Mouse (Mus musculus) spleen, postnatal 36 days (tissue): Measurements from ENCODE around the gene Klhl8.

Experiments
- DNase-seq, 2 experiments: peaks; one replicate each; pipeline ENCODE4 v3.0.0; 2022; ENCODE audit warnings: low spot score in 2 of 2, mixed read lengths in 1 of 2

Klhl8 gene

DNA sequence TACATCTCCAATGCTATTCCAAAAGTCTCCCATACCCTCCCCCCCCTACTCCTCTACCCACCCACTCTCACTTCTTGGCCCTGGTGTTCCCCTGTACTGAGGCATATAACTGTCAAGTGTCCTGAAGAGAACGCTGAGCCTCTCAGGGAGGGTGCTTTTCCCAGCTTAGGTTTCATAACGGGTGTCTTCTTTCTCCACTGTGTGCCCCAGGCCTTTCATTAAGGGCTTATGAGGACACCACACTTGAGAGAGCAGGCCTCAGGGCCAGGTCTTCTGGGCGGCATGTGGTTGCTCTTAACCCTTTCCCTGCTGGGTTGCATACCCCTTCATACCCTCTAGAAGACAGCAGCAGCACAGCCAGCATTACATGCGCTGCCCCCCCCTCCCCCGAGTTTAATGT, 64.5 kb downstream of the Klhl8 start:
- DNase-seq, result no peak

DNA sequence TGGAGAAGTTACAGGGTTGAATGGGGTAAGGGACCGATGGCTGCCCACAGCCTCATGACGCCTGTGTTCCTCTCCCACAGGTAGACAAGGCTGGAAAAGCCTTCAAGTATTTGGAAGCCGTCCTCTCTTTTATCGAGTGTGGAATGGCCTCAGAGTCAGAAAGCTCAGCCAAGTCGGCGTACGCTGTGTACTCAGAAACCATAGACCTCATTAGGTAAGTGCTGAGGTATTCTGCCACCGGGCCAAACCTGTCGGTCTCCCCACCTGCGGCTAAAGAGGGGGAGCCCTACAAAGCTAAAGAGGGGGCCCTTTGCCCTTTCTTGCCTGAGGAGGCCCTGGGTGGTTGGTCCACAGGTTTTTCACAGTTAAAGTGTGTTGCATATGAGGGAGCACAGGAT, 64.9 kb downstream of the Klhl8 start:
- DNase-seq, result no peak

GRCm38 (mm10) chr5:103845418-103846153, 65.5 kb downstream of the Klhl8 start:
- DNase-seq, result no peak

- peak; percentile 25 to 26 for DNase-seq
Observed at GRCm38 (mm10) chr5:103843938-103844337, 67.1 kb downstream of the Klhl8 start.

DNA sequence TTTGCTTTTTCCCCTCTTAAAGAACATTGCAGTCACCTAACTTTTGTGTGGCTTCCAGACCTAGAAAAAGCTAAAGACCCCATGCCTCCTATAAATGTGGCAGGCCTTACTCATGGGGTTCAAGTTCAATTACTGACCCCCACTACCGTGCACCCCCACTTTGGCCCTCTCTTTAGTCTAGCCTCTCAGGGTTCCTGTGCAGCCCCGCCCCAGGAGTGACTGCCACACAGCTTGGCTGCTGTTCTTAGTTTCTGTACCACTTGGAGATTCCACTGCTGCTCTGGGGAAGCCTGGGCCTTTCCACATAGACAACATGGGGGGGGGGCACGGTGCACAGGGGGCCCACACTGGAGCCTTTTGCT, 71.8 kb downstream of the Klhl8 start:
- DNase-seq, result no peak

GRCm38 (mm10) chr5:103838550-103839264, 72.4 kb downstream of the Klhl8 start:
- DNase-seq, result no peak

DNA sequence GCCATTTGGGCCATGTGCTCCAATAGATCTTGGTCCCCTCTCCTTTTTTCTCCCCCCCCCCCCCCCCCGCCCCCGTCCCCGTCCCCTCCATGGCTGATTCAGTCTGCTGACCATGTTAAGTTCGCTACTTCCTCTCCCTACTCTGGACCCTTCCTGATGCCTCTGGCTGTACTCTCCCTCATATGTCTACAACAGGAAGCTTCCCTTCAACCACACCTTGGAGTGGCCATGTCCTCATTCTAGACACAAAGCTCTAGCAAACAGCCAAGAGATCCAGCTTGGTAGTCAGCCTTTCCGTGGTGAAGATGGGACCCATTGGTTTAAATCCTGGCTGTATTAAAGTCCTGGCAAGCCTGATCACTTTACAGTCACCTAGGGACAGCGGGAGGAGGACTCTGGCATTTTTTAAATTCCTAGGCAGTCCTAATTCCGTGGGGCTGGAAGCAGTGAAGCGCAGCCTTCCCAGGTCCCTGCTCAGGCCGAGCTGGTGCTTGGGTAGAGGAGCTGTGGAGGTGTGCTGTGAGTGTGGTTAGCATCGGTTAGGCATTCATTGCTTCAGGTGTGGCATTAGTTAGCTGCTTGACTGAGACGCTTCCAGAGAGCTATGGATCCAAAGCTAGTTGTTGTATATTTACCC, 74.8 kb downstream of the Klhl8 start:
- DNase-seq, result no peak

DNA sequence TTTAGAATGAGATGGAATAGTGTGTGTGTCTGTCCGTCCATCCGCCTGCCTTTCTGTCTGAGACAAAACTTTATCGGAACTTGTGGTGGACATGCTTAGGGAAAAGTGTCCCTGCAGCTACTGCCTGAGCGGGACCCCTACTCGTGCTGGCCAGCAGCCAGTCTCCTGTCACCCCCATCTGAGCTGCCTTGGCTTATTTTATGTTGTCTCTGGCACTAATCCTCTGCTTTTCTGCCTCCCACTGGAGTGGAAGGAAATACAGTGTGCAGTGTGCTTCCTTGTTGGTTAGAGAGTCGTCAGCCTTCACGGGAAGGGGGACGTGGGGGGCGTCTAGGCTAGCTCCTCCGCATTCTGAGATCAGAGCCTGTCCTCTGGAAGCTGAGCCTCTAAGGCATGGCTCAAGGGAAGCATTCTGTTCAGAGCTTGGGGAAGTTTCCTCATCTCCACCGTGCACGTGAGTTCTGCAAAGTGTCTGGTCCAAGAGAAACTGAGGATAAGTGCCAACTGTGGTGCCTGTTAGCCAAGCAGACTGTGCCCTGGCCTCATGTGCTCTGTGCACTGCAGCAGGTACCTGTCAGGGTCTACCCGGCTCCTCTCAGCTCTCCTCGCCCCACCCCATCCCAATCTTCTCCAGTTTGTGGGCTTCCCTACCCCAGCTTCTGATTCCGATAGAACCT, 75.5 kb downstream of the Klhl8 start:
- no peak for DNase-seq

GRCm38 (mm10) chr5:103830886-103831285, 80.2 kb downstream of the Klhl8 start:
- no peak for DNase-seq

- no peak for DNase-seq
Observed at GRCm38 (mm10) chr5:103829158-103829557, 81.9 kb downstream of the Klhl8 start.

DNA sequence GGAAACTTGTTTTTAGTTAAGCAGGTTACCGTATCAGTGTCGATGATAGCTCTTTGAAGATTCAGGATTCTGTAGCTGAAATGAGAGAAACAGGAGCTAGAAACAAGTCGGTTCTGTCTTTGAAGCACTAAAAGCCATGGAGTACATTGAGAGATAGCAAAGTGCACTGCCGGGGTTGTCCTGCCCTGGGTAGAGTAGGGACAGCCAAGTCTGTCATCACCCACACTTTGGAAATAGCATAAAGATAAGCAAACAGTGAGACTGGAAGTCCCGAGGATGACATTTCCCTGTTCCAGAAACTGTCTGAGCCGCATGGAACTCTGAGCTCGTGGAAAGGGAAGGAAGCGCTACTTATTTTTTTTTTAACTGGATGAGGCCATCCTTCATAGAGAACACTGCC, 82.3 kb downstream of the Klhl8 start:
- DNase-seq, result no peak

DNA sequence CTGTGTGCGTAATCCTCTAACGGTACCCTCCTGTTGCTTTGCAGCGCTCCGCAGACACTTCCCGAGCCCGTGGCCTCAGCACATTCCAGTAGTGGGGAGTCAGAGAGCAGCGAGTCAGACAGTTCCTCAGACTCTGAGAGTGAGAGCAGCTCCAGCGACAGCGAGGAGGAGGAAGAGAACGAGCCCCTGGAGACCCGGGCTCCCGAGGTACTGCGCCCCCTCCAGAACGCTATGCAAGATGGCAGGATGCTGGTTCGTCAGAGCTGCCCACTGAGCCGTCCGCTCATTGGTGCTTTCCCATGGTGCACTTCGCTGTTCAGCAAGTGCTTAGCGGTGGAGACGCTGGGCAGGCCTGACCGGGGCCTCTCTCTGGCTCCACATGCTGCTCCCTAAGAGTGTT, 82.8 kb downstream of the Klhl8 start:
- DNase-seq, result no peak

GRCm38 (mm10) chr5:103822949-103823348, 88.1 kb downstream of the Klhl8 start:
- no peak for DNase-seq

GRCm38 (mm10) chr5:103821500-103822298, 89.4 kb downstream of the Klhl8 start:
- no peak for DNase-seq

- DNase-seq, result no peak
Observed at GRCm38 (mm10) chr5:103821062-103821461, 90.0 kb downstream of the Klhl8 start.

DNA sequence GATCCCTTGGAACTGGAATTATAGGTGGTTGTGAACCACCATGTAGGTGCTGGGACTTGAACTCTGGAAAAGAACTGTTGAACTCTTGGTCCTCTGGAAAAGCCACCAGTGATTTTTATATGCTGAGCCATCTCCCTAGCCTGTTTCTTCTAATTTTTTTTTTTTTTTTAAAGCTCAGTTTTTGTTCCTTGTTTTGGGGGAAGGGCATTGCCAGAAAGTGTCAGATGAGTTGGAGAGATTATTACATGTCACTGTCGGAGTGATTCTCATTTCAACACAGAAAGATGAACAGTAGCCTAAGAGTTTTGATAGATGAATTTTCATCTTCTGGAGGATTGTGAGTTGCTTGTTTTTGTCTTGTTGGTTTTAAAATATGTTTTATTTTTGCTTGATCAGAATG, 91.4 kb downstream of the Klhl8 start:
- DNase-seq, result no peak

GRCm38 (mm10) chr5:103818602-103819001, 92.5 kb downstream of the Klhl8 start:
- DNase-seq, result no peak

DNA sequence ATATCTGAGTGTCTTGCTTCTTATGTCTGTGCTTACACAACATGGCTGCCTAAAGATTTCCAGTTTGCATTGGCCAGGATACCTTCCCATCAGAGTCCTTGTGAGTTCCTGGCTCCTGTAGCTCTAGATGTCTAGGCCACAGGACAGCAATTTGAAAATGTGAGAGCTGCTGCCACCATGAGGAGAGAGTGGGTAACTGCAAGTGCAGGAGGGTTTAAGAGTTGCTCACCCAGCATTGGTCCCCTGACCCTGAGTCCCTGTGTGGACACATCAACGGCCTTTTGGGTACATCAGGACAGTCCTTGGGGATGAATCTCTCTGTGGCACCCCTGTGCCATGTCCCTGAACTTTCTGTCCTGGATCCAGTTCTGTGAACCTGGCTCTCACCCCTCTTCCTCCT, 93.3 kb downstream of the Klhl8 start:
- DNase-seq, result peak; percentile 67 to 75

GRCm38 (mm10) chr5:103816718-103817117, 94.3 kb downstream of the Klhl8 start:
- no peak for DNase-seq

DNA sequence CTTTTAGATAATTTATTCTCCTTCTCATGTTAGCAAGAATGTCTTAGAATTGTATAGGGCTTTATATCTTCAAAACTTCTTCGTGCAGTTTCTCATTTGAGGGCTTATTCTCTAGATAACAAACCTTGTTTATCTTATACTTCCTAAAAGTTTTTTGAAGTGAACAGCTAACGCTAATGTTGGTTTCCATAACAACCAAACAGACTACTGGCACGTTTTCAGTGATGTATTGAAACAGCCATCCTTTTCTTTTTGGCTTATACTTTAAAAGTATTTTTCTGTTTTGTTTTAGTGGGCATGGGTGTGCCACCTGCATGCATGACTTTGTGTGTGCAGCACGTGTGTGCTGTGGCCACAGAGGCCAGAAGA, 95.8 kb downstream of the Klhl8 start:
- DNase-seq, result no peak

GRCm38 (mm10) chr5:103814551-103815248, 96.4 kb downstream of the Klhl8 start:
- no peak for DNase-seq
